Mouse (Mus musculus): ENCODE measurements around the gene Iqgap1.
A peak's percentile ranks its signal among the peaks of the same experiment; 100 is the strongest.

The Iqgap1 gene

DNA sequence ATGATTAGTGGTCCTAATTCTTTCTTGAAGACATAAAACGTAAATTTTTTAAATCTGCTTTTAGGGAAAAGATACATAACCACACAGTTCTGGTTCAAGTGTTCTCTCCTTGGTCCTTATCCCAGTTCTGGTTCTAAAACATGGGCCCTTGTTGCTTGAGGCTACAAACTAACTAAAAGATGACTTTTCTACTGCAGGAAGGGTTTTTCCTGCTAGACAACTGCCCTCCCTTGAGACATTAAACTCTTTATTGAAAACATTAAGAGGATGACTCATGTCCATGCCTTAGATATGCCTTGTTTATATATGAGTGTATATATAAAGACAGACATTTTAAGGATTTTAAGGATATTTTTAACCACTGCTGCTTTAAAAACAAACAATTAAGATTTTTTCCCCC lies 17.4 kb upstream of the Iqgap1 start:
- peak; percentile 28 for DNase-seq (ENCODE audit: low spot score)

DNA sequence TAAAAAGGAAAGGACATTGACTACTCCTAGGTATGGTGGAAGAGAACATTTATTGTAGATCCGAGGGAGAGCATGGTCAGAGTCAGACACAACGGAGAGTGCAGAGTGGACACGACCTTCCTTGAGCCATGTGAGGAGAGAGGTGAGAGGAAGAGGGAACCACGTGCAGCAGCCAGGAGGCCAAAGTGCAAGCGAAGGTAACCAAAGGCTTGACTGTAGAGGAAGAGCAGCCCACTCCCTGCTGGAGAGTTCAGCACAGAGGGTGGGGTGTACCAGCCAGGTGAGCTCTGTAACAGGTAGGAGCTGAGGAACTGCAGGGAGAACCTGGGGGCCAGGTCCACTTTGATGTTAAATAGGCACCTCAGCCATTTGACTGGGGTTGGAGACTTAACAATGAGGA lies 16.4 kb upstream of the Iqgap1 start:
- no peak for DNase-seq (ENCODE audit: low spot score)

DNA sequence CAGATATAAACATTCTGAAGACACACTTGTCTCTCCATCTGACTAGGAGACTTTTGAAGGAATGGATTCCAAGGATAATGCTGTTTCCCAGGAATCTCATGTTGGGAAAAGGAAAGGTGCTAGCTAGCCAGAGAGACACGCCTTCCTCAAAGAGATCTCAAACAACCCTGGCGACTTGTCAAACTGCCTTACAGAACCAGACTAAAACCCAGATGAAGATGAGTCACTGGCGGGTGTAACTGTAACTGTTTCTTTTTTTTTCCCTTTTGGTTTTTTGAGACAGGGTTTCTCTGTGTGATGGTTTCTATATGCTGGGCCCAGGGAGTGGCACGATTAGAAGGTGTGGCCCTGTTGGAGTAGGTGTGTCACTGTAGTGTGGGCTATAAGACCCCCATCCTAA lies 15.2 kb upstream of the Iqgap1 start:
- DNase-seq (ENCODE audit: low spot score): peak; percentile 37

DNA sequence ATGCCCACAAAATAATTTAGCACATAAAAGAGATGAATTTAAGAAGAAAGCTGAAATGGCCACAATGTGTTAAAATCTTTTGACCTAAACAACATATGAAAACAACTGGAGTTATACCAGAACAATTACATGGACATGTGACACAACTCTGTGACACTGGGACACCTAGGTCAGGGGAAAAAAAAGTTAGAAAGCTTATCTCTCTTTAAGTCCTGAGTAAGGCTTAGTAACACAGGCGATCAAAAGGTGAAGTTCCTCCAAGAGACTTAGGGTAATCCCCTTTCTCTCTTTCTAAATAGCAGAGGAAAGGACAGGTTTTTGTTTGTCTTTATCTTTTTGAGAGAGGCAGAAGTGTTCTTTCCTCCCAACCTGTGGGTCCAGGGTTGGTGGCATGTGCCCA lies 14.5 kb upstream of the Iqgap1 start:
- DNase-seq (ENCODE audit: low spot score): no peak

DNA sequence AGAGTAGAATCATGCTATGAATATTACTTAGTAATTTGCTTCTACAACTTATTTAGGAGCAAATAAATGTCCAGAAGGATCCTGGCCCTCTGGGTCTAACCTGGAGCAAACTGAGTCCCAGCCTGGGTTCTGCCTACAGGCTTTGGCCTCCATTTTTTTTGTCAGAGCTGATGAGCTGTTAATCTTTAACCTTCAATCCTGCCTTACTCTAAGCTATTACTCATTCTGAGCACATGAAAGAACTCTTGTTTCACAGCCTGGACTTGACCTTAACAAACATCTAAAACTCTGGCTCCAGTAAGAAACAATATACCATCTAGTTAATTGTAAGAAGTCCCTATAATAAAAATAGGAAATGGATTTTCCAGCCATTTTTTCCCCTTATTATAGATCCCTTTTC lies 14.0 kb upstream of the Iqgap1 start:
- DNase-seq (ENCODE audit: low spot score): no peak

DNA sequence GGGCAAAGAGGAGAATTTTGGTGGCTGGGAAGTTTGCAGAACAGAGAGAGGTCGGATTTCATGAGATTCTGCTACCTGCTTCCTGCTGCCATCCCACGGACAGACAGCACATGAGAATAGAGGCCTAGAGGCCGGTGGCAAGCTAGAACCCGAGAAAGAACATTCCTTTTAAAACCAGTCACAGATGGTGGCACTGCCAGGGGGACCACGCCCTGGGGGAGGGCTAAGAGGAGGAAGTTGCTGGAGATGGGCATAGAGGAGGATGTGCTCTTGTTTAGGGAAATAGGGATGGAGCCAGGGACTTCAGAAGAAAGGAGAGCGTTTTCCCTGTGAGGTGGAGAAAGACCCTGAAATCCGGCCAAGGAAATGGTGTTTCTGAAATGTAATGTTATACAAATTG lies 12.5 kb upstream of the Iqgap1 start:
- DNase-seq (ENCODE audit: low spot score): peak; percentile 57

DNA sequence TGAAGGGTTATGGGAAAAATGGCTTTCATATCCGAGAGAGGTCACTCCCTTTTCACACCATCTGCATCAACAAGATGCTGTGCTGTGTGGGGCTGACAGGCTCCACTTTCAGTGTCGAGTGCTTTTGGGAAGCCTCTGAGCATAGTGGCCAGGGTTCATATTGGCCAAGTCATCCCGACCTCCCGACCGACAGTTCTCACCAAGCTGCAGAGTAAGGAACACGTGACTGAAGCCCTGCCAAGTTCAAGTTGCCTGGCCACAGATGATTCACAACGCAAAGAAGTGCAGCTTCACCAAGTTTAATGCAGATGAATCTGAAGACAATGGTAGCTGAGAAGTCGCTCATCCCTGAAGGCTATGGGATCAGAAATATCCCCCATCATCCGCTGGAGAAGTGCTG lies 12.0 kb upstream of the Iqgap1 start:
- peak; percentile 72 for DNase-seq (ENCODE audit: low spot score)

DNA sequence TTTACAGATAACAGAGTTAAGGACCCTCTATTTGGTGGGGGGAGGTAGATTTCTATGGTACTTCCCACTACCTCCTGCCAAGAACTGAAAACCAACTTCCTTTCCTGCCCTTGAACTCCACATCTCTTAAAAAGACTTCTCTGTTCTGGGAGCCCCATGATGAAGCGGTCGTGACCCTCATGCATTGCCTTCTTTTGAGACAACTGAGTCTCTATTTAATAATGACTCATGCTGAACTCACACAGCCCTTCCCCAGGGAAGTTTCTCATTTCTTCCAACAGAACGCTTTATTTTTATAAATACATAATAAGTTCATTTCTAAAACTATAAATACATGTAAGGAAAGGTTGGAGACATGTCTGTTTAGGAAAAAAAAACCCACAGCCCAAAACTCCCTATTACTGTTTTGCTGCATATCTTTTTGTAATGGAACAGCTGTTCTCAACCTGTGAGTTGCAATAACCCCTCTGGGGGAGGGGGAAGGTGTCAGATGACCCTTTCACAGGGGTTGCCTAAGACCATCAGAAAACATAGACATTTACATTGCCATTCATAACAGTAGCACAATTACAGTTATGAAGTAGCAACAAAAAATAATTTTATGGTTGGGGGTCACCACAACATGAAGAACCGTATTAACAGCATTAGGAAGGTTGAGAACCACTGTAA lies 10.3 kb upstream of the Iqgap1 start:
- no peak for DNase-seq (ENCODE audit: low spot score)

DNA sequence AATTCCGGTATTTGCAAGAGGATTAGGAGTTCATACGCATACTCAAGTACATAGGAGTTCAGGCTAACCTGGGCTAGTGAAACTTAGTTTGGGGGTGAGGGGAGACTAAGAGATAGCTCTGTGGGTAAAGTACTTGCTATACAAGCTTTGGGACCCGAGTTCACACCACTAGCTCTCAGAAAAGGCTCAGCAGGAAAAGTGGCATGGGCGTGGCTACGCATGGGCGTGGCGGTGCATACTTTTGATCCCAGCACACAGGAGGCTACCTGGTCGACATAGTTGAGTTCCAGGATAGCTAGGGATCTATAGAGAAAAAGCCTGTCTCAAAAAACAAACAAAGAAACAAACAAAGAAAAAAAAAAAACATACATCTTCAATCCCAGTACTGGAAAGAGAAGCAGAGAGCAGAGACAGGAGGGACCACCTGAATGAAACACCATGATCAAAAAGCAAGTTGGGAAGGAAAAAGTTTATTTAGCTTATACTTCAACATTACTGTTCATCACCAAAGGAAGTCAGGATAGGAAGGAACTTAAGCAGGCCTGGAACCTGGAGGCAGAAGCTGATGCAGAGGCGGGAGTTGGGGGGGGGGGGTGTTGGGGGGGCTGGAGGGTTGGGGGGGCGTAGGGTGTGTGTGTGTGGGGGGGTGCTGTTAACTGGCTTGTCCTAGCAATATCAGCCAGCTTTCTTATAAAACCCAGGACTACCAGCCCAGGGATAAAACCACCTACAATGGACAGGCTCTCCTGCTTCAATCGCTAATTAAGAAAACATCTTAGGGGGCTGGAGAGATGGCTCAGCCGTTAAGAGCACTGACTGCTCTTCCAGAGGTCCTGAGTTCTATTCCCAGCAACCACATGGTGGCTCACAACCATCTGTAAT lies 8.1 kb upstream of the Iqgap1 start:
- DNase-seq (ENCODE audit: low spot score): no peak

DNA sequence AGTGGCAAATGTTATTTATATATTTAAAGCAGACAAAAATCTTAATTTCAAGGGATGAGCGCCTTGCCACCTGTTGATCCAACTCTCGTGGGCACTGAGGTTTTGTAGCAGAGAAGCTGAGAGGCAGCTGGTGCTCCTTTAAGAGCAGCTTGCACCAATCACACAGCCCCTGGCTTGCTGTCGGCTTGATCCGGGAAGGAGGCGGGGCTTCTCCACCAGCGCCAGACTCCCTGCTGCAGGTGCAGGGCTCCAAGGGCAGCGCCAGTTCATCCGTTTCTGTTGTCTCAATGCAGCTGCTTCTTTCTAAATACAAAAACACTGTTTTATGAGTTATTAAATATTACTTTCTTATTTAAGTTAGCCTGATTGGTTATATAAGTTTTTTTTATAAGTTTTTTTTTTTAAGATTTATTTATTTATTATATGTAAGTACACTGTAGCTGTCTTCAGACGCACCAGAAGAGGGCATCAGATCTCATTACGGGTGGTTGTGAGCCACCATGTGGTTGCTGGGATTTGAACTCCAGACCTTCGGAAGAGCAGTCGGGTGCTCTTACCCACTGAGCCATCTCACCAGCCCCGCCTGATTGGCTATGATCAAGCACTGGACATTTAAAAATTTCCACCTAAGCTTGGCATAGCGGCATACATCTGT lies 7.3 kb upstream of the Iqgap1 start:
- DNase-seq (ENCODE audit: low spot score): peak; percentile 79

DNA sequence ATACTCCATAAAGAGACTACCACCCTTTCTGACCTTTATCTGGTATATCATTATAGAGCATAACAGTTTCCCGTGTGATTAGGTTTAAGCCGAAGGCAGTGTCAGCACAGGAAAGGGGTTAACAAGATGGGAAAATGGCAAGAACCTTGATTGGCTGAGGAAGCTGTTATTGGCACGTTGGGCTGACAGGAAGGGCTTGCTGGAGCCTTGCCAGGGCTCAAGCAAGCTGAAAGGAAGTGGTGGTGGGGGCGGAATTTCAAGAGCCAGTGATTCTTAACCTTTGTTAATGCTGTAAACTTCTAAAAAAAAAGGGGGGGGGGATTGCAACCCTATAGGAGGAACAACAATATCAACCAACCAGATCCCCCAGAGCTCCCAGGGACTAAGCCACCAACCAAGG lies 6.4 kb upstream of the Iqgap1 start:
- DNase-seq (ENCODE audit: low spot score): no peak

DNA sequence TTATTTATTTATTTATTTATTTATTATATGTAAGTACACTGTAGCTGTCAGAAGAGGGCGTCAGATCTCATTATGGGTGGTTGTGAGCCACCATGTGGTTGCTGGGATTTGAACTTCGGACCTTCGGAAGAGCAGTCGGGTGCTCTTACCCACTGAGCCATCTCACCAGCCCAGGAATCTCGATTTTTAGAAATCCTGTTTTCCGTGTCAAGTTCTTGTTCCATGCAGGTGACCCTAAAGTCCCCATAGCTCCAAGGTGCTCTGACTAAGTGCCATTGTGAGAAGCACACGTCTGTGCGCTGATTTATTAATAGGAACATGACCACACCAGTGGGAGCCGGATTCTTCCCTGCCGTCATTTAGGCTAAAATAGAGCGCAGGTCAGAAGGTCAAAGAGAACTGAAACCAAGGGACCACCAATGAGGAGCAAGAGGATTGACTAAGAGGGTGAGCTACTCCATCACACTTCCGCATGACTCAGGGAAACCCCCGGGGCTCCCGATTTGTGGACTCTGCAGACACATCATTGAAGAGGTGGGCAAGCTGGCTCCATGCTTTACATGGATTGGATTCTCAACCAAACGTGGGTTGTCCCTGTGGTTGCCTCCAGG lies 4.5 kb upstream of the Iqgap1 start:
- DNase-seq (ENCODE audit: low spot score): no peak

DNA sequence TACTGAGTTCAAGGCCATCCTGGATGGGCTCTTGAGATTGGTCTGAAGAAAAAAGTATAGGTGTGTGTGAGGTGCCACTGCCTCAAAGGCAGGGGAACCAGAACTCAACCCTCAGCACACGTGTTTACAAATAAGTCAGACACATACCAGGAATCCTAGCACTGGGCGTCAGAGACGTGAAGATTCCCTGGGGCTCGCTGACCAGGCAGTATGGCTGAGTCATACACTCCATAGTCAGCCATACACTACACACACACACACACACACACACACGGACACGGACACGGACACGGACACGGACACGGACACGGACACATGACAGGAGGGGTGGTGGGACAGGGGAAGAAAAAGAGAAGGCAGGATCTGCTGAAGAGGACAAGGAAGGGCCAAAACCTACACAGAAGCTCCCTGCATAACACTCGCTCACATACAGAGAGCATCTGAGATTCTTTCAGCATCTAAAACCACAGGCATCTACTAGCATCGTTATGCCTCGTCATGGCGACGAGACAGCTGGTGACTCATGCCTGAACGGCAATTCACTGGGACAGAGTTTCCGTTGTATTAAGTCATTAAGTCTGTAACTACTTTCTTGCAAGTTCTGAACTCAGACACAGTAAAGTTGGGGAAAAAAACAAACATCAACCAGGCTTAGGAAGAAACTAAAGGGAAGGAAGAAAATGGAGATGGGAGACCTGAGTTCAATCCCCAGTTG lies 2.5 kb upstream of the Iqgap1 start:
- DNase-seq (ENCODE audit: low spot score): peak; percentile 81

DNA sequence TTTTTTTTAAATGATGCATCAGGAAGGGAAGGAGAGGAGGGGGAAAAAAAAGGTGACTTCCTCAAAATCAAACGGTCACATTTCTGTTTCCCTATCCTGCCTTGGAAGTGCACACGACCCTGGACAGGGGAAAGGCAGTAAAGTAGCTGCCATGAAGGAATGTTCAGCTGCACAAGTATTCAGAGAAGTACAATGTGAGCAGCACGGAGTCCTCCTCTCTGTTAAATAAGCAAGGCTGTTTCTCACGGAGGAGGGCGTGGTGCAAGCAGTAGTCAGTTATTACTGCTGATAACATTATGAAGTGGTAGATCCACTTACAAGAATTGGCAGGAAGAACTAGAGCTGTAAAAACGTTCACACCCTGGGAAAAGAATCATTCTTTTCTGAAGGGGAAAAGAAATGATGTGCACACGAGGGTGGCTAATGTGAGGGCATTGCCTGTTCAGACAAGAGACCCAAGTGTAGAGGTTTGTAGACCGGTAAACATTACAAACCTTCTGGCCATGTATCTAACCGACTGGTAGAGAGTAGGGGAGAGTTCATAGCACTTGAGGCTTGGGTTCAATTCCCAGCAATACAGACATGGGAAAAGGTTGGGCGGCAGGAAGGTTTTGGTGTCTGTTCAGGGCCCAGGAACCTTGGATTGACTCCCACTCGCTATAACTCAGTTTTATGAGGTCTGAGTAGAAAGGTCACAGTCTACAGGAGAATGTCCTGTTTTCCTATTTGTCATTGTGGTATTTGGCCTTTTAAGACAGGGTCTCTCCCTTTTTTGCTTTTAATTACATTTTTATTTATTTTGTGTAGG lies 1.7 kb downstream of the Iqgap1 start:
- DNase-seq (ENCODE audit: low spot score): no peak

DNA sequence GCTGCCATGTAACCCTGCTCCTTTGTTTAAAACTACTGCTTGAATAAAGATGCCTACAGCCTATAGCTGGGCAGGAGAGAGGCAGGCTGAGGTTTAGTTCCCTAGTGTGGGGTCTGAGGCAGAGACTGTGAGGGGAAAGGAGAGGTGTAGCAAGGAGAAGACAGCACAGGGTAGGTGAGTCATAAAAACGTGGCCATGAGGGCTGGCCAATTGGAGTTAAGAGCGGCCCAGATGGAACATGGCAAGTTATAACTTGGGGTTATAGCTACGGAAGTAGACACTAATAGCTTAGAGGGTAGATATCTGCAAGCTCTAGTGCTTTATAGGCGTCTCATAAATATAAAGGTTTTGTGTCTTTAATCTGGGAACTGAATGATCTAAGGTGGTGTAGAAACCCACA lies 2.5 kb downstream of the Iqgap1 start:
- no peak for DNase-seq (ENCODE audit: low spot score)

DNA sequence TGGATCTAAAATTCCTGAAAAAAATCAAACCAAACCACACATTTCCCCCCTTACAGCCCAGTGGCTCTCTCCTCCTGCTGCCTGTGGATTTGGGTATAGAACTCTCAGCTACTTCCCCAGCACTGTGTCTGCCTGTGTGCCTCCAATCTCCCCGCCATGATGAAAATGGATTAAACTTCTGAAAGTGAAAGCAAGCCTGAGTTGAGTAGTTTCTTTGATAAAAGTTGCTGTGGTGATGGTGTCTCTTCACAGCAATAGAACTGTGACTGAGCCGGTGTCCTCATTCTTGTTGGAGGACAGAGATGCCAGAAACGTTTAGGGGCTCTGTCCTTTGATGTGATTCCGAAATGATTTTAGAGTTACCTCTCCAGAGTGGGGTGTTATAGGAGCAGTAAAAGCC lies 4.9 kb downstream of the Iqgap1 start:
- DNase-seq (ENCODE audit: low spot score): no peak

DNA sequence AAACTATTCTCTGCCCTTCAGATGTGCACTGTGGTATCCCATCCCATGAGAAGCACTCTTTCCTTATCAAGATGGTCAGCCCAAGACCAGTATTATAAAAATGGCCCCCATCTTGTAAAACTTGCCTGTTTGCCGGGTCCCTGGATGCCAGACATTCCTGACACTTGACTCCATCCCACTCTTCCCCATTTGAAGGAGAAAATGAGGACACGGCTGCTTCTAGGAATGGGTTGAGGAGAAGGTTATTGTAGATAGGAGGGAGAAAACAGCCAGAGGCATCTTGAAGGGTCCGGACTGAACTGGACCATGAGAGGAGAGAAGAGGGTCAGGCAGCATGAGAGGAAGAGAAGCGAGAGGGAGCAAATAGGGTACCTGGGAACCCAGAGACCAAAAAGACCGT lies 9.1 kb downstream of the Iqgap1 start:
- no peak for DNase-seq (ENCODE audit: low spot score)

DNA sequence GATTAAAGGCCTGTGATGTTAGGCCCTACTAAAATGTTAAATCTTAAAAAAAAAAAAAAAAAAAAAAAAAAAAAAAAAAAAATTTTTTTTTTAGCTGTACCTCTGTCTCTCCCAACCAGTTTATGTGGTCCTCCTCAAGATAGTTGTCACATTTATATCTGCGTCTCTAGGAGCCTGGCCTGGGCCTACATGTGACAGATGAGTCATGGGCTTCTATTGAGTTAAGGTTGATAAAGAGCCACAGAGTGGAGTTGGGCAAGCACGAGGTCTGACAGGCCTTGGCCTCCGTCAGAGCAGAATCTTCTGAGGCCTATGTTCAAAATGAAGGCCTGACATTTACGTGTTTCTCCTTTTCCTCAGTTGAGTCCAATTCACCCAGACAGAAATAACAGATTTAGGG lies 12.4 kb downstream of the Iqgap1 start:
- peak; percentile 78 for DNase-seq (ENCODE audit: low spot score)

DNA sequence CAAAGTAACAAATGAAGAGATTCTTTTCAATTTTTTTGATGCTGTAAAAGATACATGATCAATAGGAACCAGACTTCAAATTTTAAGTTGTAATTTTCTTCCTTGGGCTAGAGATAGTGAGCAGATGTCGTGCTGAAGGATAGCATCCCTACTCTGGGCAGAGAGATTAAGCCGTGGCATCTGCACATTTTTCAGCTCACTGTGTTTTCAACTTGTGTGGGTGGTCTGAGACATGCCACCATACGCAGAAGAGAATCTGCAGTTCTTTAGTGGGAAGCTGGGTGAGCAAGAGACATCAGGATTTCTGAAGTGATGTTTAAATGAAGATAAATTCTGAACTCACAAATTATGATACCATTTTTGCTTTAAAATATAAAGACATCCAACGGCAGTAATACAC lies 19.4 kb downstream of the Iqgap1 start:
- no peak for DNase-seq (ENCODE audit: low spot score)

DNA sequence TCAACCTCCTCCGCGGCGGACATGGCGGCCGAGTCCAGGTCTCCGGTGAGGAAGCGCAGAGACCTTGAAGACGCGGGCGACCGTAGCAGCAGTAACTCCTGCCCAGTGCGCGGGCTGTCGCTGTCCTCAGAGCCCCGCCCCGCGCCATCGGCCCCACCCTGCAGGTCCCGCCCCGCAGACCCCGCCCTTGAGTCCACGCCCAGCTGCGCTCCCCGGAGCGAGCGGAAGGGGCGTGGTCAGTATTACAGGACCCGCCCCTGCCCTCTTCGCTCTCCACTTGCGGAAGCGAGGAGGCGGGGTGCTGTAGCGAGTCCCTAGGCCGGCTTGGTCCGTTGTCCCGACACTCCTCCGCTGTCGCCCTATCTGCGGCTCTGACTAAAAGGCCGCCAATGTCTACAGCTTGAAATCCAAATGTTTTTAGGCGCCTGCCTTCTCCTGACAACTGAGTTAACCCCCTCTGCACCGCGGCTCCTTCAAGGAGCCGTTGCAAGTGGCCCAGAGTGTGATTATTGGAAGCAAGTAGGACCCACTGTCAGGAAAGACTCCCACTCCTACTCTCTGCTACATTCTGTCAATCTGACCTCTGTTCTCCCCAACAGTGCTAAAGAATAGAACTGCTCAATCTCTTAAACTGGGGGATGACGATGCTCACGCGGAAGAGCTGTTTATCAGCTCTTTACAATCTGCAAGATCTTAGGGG lies 22.5 kb downstream of the Iqgap1 start:
- peak; percentile 97 for DNase-seq (ENCODE audit: low spot score)
